Mouse (Mus musculus): ENCODE measurements at regions not wholly inside any gene's neighbourhood (a gene's known extent, or its start where the extent isn't known, plus 50 kb on each side); places are given as distances from the start of the nearest gene placed in this dataset.

DNA sequence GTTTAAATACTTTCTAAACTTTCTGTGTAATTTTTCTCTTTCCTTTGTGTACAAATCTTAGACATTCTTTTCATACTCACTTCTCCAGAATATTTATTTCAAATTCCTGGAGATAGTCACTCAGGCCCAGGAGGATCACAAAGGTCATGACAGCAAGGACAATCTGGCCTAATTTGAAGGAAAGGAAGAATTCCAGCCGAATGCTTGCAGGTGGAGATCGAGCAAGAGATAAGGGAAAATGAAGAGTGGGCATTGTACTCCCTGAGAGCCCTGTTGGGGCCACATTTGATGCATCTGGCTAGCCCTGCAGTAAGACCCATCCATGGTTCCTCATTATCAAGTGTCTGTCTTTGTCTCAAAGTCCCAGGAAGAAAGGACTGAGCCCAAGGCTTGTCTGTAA, 66.0 kb upstream of the Jazf1 start:
- ATAC-seq = no peak

DNA sequence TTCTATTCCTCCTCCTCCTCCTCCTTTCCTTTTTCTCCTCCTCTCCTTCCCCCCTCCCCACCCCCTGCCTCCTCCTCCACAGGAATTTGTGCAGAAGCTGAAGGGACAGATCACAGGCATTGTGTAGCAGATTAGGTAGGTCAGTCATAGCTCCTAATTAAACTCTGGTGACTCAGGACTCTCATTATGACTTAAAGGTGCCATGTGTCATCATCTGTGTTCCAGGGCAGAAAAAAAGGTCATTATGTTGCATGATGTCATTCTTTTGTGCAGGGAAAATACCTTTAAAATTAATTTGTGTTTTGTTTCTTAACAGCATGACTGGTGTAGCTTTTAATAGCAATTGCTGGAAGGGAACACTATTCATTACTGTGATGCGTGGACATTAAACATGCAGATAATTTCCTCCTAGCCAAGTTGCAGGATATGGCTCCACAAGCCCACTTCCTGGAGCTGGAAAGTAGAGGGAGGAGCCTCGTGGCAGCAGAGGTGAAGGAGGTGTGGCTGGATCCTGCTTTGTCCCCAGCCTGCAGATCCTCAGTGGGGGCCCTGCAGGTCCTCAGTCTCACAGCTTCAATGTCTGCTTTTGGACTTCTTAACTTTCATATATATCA, 62.4 kb upstream of the Jazf1 start:
- peak; percentile 29 for ATAC-seq

DNA sequence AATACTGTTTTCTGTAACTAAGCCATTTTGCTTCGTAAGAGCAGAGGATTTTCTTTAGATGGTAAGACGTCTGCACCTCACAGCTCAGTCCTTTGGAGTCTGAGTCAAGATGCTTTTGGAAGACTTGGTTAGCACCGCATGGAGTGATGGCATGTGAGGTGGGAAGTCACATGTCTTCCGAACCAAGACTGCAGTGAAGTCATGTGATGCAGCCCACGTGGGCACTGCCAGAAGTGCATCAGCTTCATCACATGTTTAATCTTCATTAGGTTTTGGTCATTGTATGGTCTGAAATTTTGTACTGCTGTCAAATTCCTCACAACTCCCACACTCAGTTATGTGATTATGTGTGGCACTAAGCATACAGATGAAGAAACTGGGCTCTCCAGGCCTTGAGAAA, 58.3 kb upstream of the Jazf1 start:
- ATAC-seq = no peak

DNA sequence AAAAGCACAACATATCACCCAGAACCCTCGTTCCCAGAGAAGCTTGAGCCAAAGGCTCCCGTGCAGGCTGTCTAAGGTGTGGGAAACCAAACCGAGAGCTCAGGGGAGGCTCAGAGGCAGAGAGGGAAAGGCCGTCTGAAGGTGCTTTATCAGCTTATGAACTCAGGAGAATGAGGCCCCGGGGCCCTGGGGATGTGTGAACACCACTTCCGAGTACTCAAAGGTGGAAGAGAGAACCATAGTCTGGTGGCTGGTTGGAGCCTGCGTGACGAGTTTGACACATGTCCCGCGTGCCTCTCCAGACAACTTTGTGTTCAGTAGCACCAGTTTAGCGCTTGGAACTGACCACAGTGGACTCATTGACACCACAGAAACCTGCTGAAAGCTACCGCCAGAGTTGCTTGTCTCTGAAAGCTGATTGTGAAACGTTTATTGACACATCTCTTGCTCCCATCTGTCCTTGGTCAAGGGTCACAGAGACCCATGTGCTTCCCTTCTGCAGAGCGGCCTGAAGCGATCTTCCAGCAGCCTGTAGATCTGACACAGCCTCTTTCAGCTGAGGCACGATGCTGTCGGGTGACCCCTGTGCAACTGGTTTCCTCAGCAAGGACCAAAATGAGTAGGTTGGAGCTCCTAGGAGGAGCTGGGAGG, 56.5 kb upstream of the Jazf1 start:
- ATAC-seq = no peak

DNA sequence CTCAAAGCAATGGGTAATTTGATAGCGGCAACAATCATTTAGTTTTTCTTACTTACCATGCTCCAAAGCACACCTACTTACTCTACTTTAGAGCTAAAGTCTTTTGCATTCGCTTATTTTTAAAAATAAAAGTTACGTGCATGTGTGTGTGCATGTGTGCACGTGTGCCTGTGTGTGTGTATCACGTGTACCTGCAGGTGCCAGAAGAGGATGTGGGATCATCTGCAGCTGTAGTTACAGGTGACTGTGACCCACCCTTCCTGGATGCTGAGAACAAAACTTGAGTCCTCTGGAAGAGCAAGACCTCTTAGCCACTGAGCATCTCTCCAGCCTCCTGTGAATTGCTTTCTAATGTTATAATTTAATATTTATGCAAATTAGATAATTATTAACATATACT, 52.0 kb upstream of the Jazf1 start:
- no peak for ATAC-seq

Measured in CD4-positive, CD25-positive, alpha-beta regulatory T cell, adult 4 months (primary cell).